Mouse (Mus musculus) midbrain, embryonic 14.5 days (tissue): ENCODE measurements around the gene Sult5a1. TPM values are rescaled to one million over a fixed set of nuclear protein-coding genes. Genes with fewer than 3 reads are reported as not detected.
A peak's percentile ranks its signal among the peaks of the same experiment; 100 is the strongest.
"Not testable (repeated sequence)": the region's sequence is repeated elsewhere in the genome, so short reads cannot be mapped to it uniquely, and the experiment has no call there.

Experiments
- ATAC-seq: fragments of 200-750 bp; cut with Nextera tagmentation; 2 replicates; pipeline ENCODE4 v1.8.0; 2017; ENCODE audit warnings: moderate number of reproducible peaks, moderate library complexity; ENCODE audit not compliant: low FRiP score, low TSS enrichment
- DNase-seq: peaks from one replicate; pipeline ENCODE4 v3.0.0-alpha.2; 2015
- H3K27ac ChIP-seq: fragments of 300-500 bp; sonication (generic); replicated peaks from 2 replicates; pipeline ENCODE4 v1.5.1; 2014; ENCODE audit warnings: mild to moderate bottlenecking, low read depth, low read length, moderate library complexity
- H3K27me3 ChIP-seq: fragments of 300-500 bp; sonication (generic); 2 replicates; pipeline ENCODE4 v1.6.1; 2014; ENCODE audit warnings: low read length, control low read depth, mixed read lengths; ENCODE audit not compliant: control insufficient read depth, insufficient read depth
- H3K36me3 ChIP-seq: fragments of 300-500 bp; sonication (generic); 2 replicates; pipeline ENCODE4 v1.6.1; 2014; ENCODE audit warnings: low read length, control low read depth; ENCODE audit not compliant: control insufficient read depth, insufficient read depth
- H3K4me1 ChIP-seq: fragments of 300-500 bp; sonication (generic); 2 replicates; pipeline ENCODE4 v1.6.1; 2014; ENCODE audit warnings: mild to moderate bottlenecking, antibody characterized with exemption, low read length, control low read depth; ENCODE audit not compliant: control insufficient read depth, insufficient read depth
- H3K4me2 ChIP-seq: fragments of 300-500 bp; sonication (generic); 2 replicates; pipeline ENCODE4 v1.6.1; 2014; ENCODE audit warnings: mild to moderate bottlenecking, low read length, moderate library complexity
- H3K4me3 ChIP-seq: fragments of 300-500 bp; sonication (generic); replicated peaks from 2 replicates; pipeline ENCODE4 v1.5.1; 2014; ENCODE audit warnings: low read depth, low read length
- H3K9ac ChIP-seq: fragments of 300-500 bp; sonication (generic); replicated peaks from 2 replicates; pipeline ENCODE4 v1.6.1; 2014; ENCODE audit warnings: mild to moderate bottlenecking, low read length, moderate library complexity
- H3K9me3 ChIP-seq: fragments of 300-500 bp; sonication (generic); 2 replicates; pipeline ENCODE4 v1.6.1; 2016; ENCODE audit warnings: low read length, control low read depth, mixed read lengths; ENCODE audit not compliant: control insufficient read depth
- WGBS: fragments of 180-500 bp; shearing (Covaris S2); extraction: QIAGEN DNeasy Blood & Tissue Kit; methylation state at CpG from one replicate; pipeline ENCODE4 v1.1.7; 2014; 5-methylcytosine and 5-hydroxymethylcytosine counted together
- polyA plus RNA-seq: library from polyadenylated mRNA; unstranded; fragments of >200 nt; fragmentation: Nextera tagmentation; extraction: Ambion mirVana; gene quantifications from 2 replicates; pipeline ENCODE4 v1.2.1, GENCODE M21; 2014

Gene Sult5a1
- polyA plus RNA-seq = 0.95 TPM in 1 of 2 replicates, not detected in the other

DNA sequence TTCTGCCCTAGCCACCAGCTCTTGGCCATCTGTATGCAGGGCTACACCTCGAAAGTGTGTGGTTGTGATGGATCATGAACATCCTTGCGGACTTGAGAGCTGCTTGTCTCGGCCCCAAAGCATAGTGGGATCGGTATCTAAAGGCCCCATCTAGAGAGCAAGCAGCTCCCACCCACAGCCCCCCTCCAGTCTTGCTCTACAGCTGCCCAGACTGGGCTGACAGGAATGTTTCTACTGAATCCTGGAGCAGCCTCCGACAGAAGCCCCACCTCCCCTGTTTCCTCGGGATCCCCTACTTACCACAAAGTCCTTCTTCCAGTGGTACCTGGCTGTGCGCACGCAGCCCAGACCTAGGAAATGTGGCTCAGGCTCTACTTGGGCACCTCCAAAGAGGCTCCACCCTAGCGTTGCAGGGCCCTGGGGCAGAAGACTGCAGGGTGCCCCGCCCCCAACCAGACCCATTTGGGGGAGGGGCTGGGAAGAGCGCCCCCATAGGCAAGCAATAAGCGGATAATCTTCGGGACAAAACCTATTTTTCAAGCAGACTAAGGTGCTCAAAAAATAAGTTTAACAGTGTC, at the start of gene Sult5a1:
TSS of gene Sult5a1 (minus strand) at position 428 of the 578 bp plus-strand sequence.
- H3K27ac ChIP-seq = no peak within 1 kb of the TSS
- H3K27me3 ChIP-seq = no peaks in the 10 kb centered on the region
- no peaks in the 10 kb centered on the region for H3K9me3 ChIP-seq
- H3K4me1 ChIP-seq = no peaks in the 10 kb centered on the region
- H3K4me2 ChIP-seq = no peak within 1 kb of the TSS
- DNase-seq = no peak
- no peaks in the 10 kb centered on the region for H3K36me3 ChIP-seq
- 36% methylated on average over 13 of the region's 13 CpGs for WGBS
- no peak for ATAC-seq
- H3K9ac ChIP-seq = no peak within 1 kb of the TSS
- H3K4me3 ChIP-seq = no peak within 1 kb of the TSS

DNA sequence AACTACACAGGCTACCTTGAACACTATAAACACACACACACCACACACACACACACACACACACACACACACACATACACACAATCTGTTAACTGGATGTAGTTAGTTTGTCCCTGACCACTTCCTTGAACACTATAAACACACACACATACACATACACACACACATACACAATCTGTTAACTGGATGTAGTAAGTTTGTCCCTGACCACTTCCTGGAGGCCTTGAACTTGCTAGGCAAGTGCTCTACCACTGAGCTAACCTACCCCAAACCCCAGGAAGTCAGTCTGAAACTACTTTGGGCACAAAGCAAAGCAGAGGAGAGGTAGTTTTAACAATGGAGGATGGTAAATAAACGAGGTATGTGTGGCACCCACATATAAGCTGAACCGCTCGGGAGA, 45.5 kb upstream of the Sult5a1 start:
- Histone ChIP-seq H3K4me2 (no peak overlapping the region), H3K9me3 (no peaks in the 10 kb centered on the region), H3K9ac (no peak overlapping the region), H3K4me1 (no peaks in the 10 kb centered on the region), H3K27ac (no peak overlapping the region), H3K27me3 (no peaks in the 10 kb centered on the region), H3K36me3 (peaks cover 36% of the 10 kb centered on the region), H3K4me3 (no peak overlapping the region)
- ATAC-seq (no peak), DNase-seq (no peak)
- WGBS = 86% methylated on average over 3 of the region's 3 CpGs

DNA sequence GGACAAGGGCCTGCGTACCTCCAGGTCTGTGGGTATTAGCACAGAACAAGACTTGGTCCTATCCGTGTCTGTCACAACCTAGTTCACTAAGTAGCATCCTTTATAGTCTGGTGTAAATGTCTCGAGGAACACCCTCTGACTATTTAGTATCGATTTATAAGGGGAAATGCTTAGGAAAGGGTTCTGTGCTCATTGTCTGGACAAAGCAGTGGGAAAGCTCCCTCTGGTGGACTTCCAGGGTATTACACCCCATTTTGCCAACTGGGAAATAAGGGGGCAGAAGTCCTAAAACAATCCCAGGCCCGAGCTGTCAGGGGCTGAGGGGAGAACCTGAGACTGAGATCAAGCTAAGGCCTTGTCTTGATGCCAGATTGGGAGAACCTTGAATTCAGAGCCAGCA, 44.2 kb upstream of the Sult5a1 start:
- DNase-seq (peak; percentile 92), ATAC-seq (no peak)
- Histone ChIP-seq H3K4me2 (no peak overlapping the region), H3K4me3 (no peak overlapping the region), H3K36me3 (peaks cover 23% of the 10 kb centered on the region), H3K9me3 (no peaks in the 10 kb centered on the region), H3K9ac (no peak overlapping the region), H3K4me1 (no peaks in the 10 kb centered on the region), H3K27ac (no peak overlapping the region), H3K27me3 (no peaks in the 10 kb centered on the region)
- 25% methylated on average over 5 of the region's 5 CpGs for WGBS

DNA sequence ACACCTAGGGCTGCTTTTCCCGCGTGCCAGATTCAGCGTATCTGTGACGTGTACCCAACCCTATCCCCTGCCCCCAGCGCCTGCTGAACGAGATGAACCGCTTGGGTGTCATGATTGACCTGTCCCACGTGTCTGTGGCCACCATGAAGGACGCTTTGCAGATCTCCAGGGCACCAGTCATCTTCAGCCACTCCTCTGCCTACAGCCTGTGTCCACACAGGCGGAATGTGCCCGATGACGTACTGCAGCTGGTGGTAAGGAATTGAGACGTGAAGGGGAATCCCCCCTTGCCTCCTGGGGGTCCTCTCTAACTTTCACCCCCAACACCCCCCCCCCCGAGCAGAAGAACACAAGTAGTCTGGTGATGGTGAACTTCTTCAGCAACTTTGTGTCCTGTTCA, 41.7 kb upstream of the Sult5a1 start:
- 72% methylated on average over 14 of the region's 14 CpGs for WGBS
- no peaks in the 10 kb centered on the region for H3K9me3 ChIP-seq

DNA sequence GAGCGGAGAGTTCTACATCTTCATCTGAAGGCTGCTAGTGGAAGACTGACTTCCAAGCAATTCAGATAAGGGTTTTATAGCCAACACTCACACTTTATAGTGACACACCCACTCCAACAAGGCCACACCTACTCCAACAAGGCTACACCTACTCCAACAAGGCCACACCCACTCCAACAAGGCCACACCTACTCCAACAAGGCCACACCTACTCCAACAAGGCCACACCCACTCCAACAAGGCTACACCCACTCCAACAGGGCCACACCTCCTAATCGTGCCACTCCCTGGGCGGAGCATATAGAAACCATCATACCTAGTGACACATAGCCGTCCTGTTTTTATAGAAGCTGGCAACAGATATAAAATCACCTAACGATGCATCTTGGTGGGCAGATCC, 38.9 kb upstream of the Sult5a1 start:
- not testable (repeated sequence) for H3K9ac ChIP-seq, H3K27ac ChIP-seq, H3K4me1 ChIP-seq, H3K9me3 ChIP-seq, ATAC-seq, H3K27me3 ChIP-seq, H3K4me3 ChIP-seq, DNase-seq, H3K36me3 ChIP-seq, H3K4me2 ChIP-seq
- WGBS = 83% methylated on average over 5 of the region's 5 CpGs

More for the DNA sequence above, 41.7 kb upstream of the Sult5a1 start:
- no peak for ATAC-seq
- no peak overlapping the region for H3K9ac ChIP-seq
- no peak overlapping the region for H3K4me3 ChIP-seq
- no peak overlapping the region for H3K4me2 ChIP-seq
- no peaks in the 10 kb centered on the region for H3K27me3 ChIP-seq
- no peaks in the 10 kb centered on the region for H3K4me1 ChIP-seq
- H3K36me3 ChIP-seq = peaks cover 5% of the 10 kb centered on the region; the same call in 1 of the 2 replicates
- H3K27ac ChIP-seq = no peak overlapping the region
- no peak for DNase-seq

DNA sequence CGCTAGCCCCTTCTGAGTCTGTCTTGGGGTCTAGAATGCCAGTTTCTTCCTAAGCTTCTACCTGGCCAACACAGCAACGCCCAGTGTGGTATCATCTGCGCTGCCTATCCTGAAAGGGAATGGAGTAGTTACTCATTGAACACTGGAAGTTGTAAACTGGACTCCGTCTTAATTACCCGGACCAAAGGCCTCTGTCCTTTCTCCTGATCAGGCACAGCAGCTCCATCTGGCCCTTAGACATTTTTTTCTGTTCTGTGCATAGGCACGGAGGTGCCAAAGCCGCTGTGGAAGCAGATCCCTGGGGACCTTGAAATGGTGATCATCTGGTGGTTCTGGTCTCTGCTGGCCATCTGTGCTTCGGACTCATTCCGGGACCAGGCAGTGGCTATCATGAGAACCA, 35.7 kb upstream of the Sult5a1 start:
- no peak overlapping the region for H3K27ac ChIP-seq
- H3K4me3 ChIP-seq = no peak overlapping the region
- H3K9ac ChIP-seq = no peak overlapping the region
- no peaks in the 10 kb centered on the region for H3K36me3 ChIP-seq
- WGBS = 89% methylated on average over 9 of the region's 9 CpGs
- DNase-seq (no peak), ATAC-seq (no peak)
- H3K27me3 ChIP-seq = no peaks in the 10 kb centered on the region
- no peaks in the 10 kb centered on the region for H3K9me3 ChIP-seq
- no peak overlapping the region for H3K4me2 ChIP-seq
- H3K4me1 ChIP-seq = no peaks in the 10 kb centered on the region

DNA sequence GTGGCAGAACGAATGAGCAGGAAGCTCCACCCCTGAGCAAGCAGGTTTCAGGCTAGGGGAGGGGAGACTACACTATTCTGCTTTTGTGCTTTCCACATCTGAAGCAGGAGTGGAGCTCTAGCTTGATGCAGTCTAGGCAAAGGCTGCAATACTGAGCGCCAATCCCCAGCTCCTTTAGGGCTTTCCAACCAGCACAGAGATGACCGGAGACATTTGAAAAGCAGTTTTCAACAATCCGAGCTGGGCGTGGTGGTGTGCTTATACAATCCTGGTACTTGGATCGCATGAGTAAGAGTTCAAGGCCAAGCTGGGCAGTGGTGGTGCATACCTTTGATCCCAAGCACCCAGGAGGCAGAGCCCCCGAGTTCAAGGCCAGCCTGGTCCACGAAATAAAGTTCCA, 33.8 kb upstream of the Sult5a1 start:
- ATAC-seq (no peak), DNase-seq (no peak)
- Histone ChIP-seq H3K36me3 (no peaks in the 10 kb centered on the region), H3K9ac (no peak overlapping the region), H3K27me3 (no peaks in the 10 kb centered on the region), H3K9me3 (no peaks in the 10 kb centered on the region), H3K4me2 (no peak overlapping the region), H3K4me1 (no peaks in the 10 kb centered on the region), H3K4me3 (no peak overlapping the region), H3K27ac (no peak overlapping the region)
- 57% methylated on average over 8 of the region's 8 CpGs for WGBS

DNA sequence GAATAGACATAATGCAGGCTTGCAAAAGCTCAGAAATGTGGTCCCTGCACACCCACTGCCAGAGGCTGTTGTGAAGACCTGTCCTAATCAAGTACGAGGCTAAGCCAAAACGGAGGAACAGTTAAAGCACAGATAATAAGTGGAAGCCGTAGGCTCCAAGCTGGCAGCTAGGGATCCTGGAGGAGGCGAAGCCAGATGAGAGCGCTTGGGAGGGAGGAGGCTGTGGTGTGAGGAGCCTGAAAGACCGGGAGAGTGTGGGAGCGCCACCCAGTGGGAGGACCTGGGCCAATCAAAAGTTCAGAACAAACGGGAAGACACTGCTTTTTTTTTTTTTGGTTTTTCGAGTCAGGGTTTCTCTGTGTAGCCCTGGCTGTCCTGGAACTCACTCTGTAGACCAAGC, 32.6 kb upstream of the Sult5a1 start:
- H3K36me3 ChIP-seq = no peaks in the 10 kb centered on the region
- no peaks in the 10 kb centered on the region for H3K4me1 ChIP-seq
- H3K9me3 ChIP-seq = no peaks in the 10 kb centered on the region
- no peak overlapping the region for H3K4me2 ChIP-seq
- DNase-seq = peak; percentile 78
- no peak overlapping the region for H3K4me3 ChIP-seq
- ATAC-seq = no peak
- 6% methylated on average over 9 of the region's 9 CpGs for WGBS
- no peaks in the 10 kb centered on the region for H3K27me3 ChIP-seq
- no peak overlapping the region for H3K27ac ChIP-seq
- no peak overlapping the region for H3K9ac ChIP-seq

DNA sequence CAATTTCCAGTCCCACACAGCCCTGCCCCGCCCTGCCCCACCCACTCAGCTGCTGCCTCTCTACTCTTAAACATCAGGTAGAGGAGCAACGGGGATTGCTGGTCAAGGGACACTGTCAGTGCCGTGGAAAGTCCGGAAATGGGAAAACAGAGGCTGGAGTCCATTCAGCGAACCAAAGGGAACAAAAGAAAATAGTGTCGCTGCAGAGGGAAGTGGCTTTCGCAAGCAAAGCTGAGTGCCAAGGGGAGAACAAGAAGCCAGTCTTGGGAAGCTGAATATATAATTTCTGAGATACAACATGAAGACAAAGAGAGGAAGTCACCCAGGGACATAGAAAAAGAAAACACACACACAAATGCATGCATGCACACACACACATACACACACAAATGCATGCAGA, 30.7 kb upstream of the Sult5a1 start:
- no peak for ATAC-seq
- no peaks in the 10 kb centered on the region for H3K27me3 ChIP-seq
- WGBS = 81% methylated on average over 7 of the region's 7 CpGs
- H3K27ac ChIP-seq = no peak overlapping the region
- H3K4me3 ChIP-seq = no peak overlapping the region
- no peak overlapping the region for H3K9ac ChIP-seq
- H3K9me3 ChIP-seq = no peaks in the 10 kb centered on the region
- no peak for DNase-seq
- no peaks in the 10 kb centered on the region for H3K36me3 ChIP-seq
- no peaks in the 10 kb centered on the region for H3K4me1 ChIP-seq
- no peak overlapping the region for H3K4me2 ChIP-seq
